Mouse (Mus musculus): ENCODE results near the gene Rnf141. TPM values are rescaled to one million over a fixed set of nuclear protein-coding genes. Genes with fewer than 3 reads are reported as not detected.

Rnf141 gene
- polyA plus RNA-seq, 1 experiment, result 76.4 TPM

- H3K4me1 ChIP-seq (ENCODE audit: control insufficient read depth, insufficient read depth, low read length), result peaks cover 4% of the 10 kb centered on the region
- no peak overlapping the region for H3K4me3 ChIP-seq (ENCODE audit: control insufficient read depth, low read depth, low read length)
- H3K27me3 ChIP-seq (ENCODE audit: control insufficient read depth, insufficient read depth, low read length), result no peaks in the 10 kb centered on the region
- no peak overlapping the region for H3K27ac ChIP-seq (ENCODE audit: control insufficient read depth, insufficient read depth, low read depth, low read length)
- TF ChIP-seq POLR2A (IDR thresholded peaks at IDR 0.05; ENCODE audit: control insufficient read depth, low read depth, low read length), result no peak
- no peak for TF ChIP-seq CTCF (IDR thresholded peaks at IDR 0.05; ENCODE audit: control insufficient read depth, insufficient read depth, insufficient replicate concordance, low read depth, low read length)
- no peaks in the 10 kb centered on the region for H3K36me3 ChIP-seq (ENCODE audit: control insufficient read depth, insufficient read depth, low read length)
Observed at GRCm38 (mm10) chr7:110784965-110785364, 59.3 kb downstream of the Rnf141 start.

DNA sequence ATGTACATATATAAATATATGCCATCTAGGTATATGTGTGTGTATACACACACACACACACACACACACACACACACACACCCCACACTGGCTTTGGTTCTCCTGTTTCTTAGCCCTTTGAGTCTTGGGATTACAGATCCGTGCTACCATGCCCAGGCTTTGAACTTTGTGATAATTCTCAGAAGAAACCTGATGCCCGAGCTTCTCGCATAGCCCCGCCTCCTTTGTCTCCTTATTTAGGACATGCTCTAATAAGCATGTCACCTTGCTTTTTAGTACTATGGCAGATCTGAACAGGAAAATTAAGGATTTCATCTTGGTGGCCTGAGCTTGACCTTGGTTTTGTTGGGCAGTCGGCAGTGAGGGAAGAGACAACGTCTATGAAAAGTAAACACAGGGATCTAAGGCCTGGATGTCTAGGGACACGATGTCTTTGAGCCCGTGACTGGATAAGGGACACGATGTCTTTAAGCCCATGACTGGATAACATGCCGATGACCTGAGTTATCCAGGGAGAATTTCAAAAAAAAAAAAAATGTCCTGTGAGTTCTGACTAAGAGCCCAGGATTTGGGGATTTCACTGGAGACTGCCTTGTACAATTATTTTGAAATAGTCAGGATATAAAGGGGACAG lies 61.3 kb downstream of the Rnf141 start:
- no peak overlapping the region for H3K4me3 ChIP-seq (ENCODE audit: control insufficient read depth, low read depth, low read length)
- H3K27ac ChIP-seq (ENCODE audit: control insufficient read depth, insufficient read depth, low read depth, low read length), result no peak overlapping the region
- H3K4me1 ChIP-seq (ENCODE audit: control insufficient read depth, insufficient read depth, low read length), result peaks cover 4% of the 10 kb centered on the region
- no peaks in the 10 kb centered on the region for H3K36me3 ChIP-seq (ENCODE audit: control insufficient read depth, insufficient read depth, low read length)
- TF ChIP-seq POLR2A (IDR thresholded peaks at IDR 0.05; ENCODE audit: control insufficient read depth, low read depth, low read length), result no peak
- no peak for TF ChIP-seq CTCF (IDR thresholded peaks at IDR 0.05; ENCODE audit: control insufficient read depth, insufficient read depth, insufficient replicate concordance, low read depth, low read length)
- no peaks in the 10 kb centered on the region for H3K27me3 ChIP-seq (ENCODE audit: control insufficient read depth, insufficient read depth, low read length)

DNA sequence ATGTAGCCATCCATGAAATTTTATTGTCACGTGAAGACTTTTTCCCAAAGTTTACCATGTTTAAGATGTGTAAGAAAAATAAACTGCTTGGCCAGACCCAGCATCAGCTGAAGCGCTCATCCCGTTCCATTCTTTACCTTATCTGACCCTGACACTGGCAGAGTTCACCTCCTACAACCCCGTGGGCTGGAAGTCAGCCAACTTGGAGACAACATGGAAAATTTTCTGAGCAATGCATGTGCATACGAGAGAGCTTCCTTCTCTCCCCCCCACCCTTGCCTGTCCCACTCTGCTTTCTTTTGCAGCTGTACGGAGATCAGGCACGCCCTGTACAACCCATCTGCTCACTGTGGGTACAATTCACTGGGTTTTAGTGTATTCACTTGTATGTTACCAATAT lies 62.1 kb downstream of the Rnf141 start:
- Histone ChIP-seq H3K4me1 (ENCODE audit: control insufficient read depth, insufficient read depth, low read length) (peaks cover 4% of the 10 kb centered on the region), H3K36me3 (ENCODE audit: control insufficient read depth, insufficient read depth, low read length) (no peaks in the 10 kb centered on the region), H3K27ac (ENCODE audit: control insufficient read depth, insufficient read depth, low read depth, low read length) (no peak overlapping the region), H3K27me3 (ENCODE audit: control insufficient read depth, insufficient read depth, low read length) (no peaks in the 10 kb centered on the region), H3K4me3 (ENCODE audit: control insufficient read depth, low read depth, low read length) (no peak overlapping the region)
- no peak for TF ChIP-seq POLR2A (IDR thresholded peaks at IDR 0.05; ENCODE audit: control insufficient read depth, low read depth, low read length)

DNA sequence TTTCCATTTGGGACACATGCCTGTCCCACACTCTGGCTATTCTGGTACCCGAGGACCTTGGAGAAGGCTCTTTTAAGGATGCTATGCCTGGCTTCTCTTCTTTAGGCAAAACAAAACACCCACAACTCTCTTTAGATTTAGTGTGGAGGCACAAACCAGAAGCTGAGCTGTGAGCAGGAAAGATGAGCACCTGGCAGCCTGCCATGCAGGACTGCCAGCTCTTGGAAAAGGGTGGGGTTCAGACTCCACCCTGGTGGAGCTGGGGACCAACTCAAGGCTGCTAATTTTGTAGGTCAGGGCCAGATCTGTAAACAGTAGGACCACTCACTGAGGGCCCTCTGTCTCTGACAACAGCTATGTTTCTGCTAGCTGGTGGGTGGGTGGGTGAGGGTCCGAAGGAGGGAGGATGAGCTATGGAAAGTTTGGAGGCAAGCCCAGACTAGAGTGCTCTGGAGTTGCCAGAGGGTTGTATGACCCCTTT lies 63.0 kb downstream of the Rnf141 start:
- no peaks in the 10 kb centered on the region for H3K27me3 ChIP-seq (ENCODE audit: control insufficient read depth, insufficient read depth, low read length)
- peaks cover 4% of the 10 kb centered on the region for H3K4me1 ChIP-seq (ENCODE audit: control insufficient read depth, insufficient read depth, low read length)
- H3K27ac ChIP-seq (ENCODE audit: control insufficient read depth, insufficient read depth, low read depth, low read length), result no peak overlapping the region
- no peak for TF ChIP-seq POLR2A (IDR thresholded peaks at IDR 0.05; ENCODE audit: control insufficient read depth, low read depth, low read length)
- TF ChIP-seq CTCF (IDR thresholded peaks at IDR 0.05; ENCODE audit: control insufficient read depth, insufficient read depth, insufficient replicate concordance, low read depth, low read length), result no peak
- H3K4me3 ChIP-seq (ENCODE audit: control insufficient read depth, low read depth, low read length), result no peak overlapping the region
- no peaks in the 10 kb centered on the region for H3K36me3 ChIP-seq (ENCODE audit: control insufficient read depth, insufficient read depth, low read length)

GRCm38 (mm10) chr7:110780520-110780919 lies 63.7 kb downstream of the Rnf141 start:
- no peaks in the 10 kb centered on the region for H3K36me3 ChIP-seq (ENCODE audit: control insufficient read depth, insufficient read depth, low read length)
- no peaks in the 10 kb centered on the region for H3K4me1 ChIP-seq (ENCODE audit: control insufficient read depth, insufficient read depth, low read length)
- H3K4me3 ChIP-seq (ENCODE audit: control insufficient read depth, low read depth, low read length), result no peak overlapping the region
- TF ChIP-seq POLR2A (IDR thresholded peaks at IDR 0.05; ENCODE audit: control insufficient read depth, low read depth, low read length), result no peak
- TF ChIP-seq CTCF (IDR thresholded peaks at IDR 0.05; ENCODE audit: control insufficient read depth, insufficient read depth, insufficient replicate concordance, low read depth, low read length), result no peak
- H3K27ac ChIP-seq (ENCODE audit: control insufficient read depth, insufficient read depth, low read depth, low read length), result no peak overlapping the region
- H3K27me3 ChIP-seq (ENCODE audit: control insufficient read depth, insufficient read depth, low read length), result no peaks in the 10 kb centered on the region

DNA sequence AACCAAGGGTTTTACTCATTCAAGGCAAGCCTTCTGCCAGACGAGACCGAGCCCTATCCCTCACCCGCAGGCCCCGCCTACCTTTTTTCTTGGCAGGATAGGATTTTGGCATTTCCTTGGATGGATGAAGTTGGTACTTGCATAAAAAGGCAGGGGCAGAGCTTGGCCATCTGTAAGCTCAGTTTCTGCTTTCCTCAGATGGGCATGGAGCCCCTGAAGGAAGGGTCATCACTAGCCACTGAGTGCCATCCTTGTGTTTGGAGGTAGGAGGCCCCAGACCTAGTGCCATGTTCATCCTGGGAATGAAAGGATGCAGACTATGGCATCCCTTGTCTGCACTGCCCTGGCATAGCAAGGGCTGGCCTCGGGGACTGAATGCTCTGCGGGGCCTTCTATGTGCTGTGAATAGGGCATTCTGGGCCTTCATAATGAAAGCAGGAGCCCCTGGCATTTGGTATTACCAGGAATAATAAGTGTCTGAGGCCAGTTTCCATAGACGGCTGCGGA lies 64.6 kb downstream of the Rnf141 start:
- TF ChIP-seq POLR2A (IDR thresholded peaks at IDR 0.05; ENCODE audit: control insufficient read depth, low read depth, low read length) (no peak), CTCF (IDR thresholded peaks at IDR 0.05; ENCODE audit: control insufficient read depth, insufficient read depth, insufficient replicate concordance, low read depth, low read length) (no peak)
- no peaks in the 10 kb centered on the region for H3K4me1 ChIP-seq (ENCODE audit: control insufficient read depth, insufficient read depth, low read length)

DNA sequence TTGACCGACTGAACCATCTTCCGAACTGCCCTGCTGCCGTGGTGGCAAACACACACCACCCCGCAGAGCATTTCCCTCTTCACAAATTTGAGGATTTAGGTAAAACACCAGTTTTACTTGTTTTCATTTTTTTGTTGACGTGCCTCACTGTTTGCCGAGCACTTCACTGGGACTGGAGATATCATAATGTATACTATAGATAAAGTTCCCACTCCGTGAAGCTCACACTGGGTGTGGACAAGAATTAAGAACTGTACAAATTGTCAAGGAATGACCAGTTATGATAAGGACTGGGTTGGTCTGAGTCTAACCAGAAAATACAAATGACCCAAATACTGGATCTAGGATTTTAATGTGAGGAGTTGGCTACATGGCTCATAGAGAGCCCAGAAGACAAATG lies 65.3 kb downstream of the Rnf141 start:
- Histone ChIP-seq H3K4me3 (ENCODE audit: control insufficient read depth, low read depth, low read length) (no peak overlapping the region), H3K36me3 (ENCODE audit: control insufficient read depth, insufficient read depth, low read length) (no peaks in the 10 kb centered on the region), H3K4me1 (ENCODE audit: control insufficient read depth, insufficient read depth, low read length) (no peaks in the 10 kb centered on the region), H3K27me3 (ENCODE audit: control insufficient read depth, insufficient read depth, low read length) (no peaks in the 10 kb centered on the region), H3K27ac (ENCODE audit: control insufficient read depth, insufficient read depth, low read depth, low read length) (no peak overlapping the region)
- no peak for TF ChIP-seq CTCF (IDR thresholded peaks at IDR 0.05; ENCODE audit: control insufficient read depth, insufficient read depth, insufficient replicate concordance, low read depth, low read length)
- TF ChIP-seq POLR2A (IDR thresholded peaks at IDR 0.05; ENCODE audit: control insufficient read depth, low read depth, low read length), result no peak

More for the DNA sequence above, 64.6 kb downstream of the Rnf141 start:
- Histone ChIP-seq H3K4me3 (ENCODE audit: control insufficient read depth, low read depth, low read length) (no peak overlapping the region), H3K27me3 (ENCODE audit: control insufficient read depth, insufficient read depth, low read length) (no peaks in the 10 kb centered on the region), H3K36me3 (ENCODE audit: control insufficient read depth, insufficient read depth, low read length) (no peaks in the 10 kb centered on the region), H3K27ac (ENCODE audit: control insufficient read depth, insufficient read depth, low read depth, low read length) (no peak overlapping the region)
